Mouse (Mus musculus) lung, embryonic 15.5 days (tissue): ENCODE data around the gene Adgrf1. TPM values are rescaled to one million over a fixed set of nuclear protein-coding genes. Genes with fewer than 3 reads are reported as not detected.

Experiments
- ATAC-seq: fragments of 200-750 bp; cut with Nextera tagmentation; 2 replicates; pipeline ENCODE4 v1.8.0; 2017; ENCODE audit warnings: moderate number of reproducible peaks, borderline replicate concordance; ENCODE audit not compliant: low FRiP score, low TSS enrichment; ENCODE audit errors: extremely low read depth
- H3K27ac ChIP-seq: fragments of 300-500 bp; sonication (generic); 2 replicates; pipeline ENCODE4 v1.5.1; 2015; ENCODE audit warnings: moderate library complexity, mild to moderate bottlenecking, inconsistent platforms
- H3K27me3 ChIP-seq: fragments of 300-500 bp; sonication (generic); 2 replicates; pipeline ENCODE4 v1.6.1; 2015; ENCODE audit warnings: inconsistent platforms
- H3K36me3 ChIP-seq: fragments of 300-500 bp; sonication (generic); 2 replicates; pipeline ENCODE4 v1.6.1; 2015; ENCODE audit warnings: inconsistent platforms
- H3K4me1 ChIP-seq: fragments of 300-500 bp; sonication (generic); 2 replicates; pipeline ENCODE4 v1.6.1; 2015; ENCODE audit warnings: inconsistent platforms
- H3K4me2 ChIP-seq: fragments of 300-500 bp; sonication (generic); 2 replicates; pipeline ENCODE4 v1.6.1; 2015; ENCODE audit warnings: inconsistent platforms, mild to moderate bottlenecking, moderate library complexity
- H3K4me3 ChIP-seq: fragments of 300-500 bp; sonication (generic); 2 replicates; pipeline ENCODE4 v1.5.1; 2015; ENCODE audit warnings: mild to moderate bottlenecking, inconsistent platforms
- H3K9ac ChIP-seq: fragments of 300-500 bp; sonication (generic); 2 replicates; pipeline ENCODE4 v1.6.1; 2015; ENCODE audit warnings: inconsistent platforms
- H3K9me3 ChIP-seq: fragments of 300-500 bp; sonication (generic); 2 replicates; pipeline ENCODE4 v1.6.1; 2016; ENCODE audit warnings: inconsistent platforms
- WGBS: fragments of 180-500 bp; shearing (Covaris S2); methylation state at CpG from one replicate; pipeline ENCODE4 v1.1.7; 2015; 5-methylcytosine and 5-hydroxymethylcytosine counted together
- polyA plus RNA-seq: library from polyadenylated mRNA; unstranded; fragments of >200 nt; fragmentation: Nextera tagmentation; extraction: Ambion mirVana; gene quantifications from 2 replicates; pipeline ENCODE4 v1.2.1, GENCODE M21; 2015

Adgrf1 gene
- polyA plus RNA-seq, 1 experiment from 2014 or later = not detected

GRCm38 (mm10) chr17:43276220-43276619, 6.1 kb downstream of the Adgrf1 start:
- H3K4me3 ChIP-seq = no peak overlapping the region
- no peaks in the 10 kb centered on the region for H3K4me1 ChIP-seq
- no peak overlapping the region for H3K27ac ChIP-seq
- no peaks in the 10 kb centered on the region for H3K27me3 ChIP-seq
- no peaks in the 10 kb centered on the region for H3K36me3 ChIP-seq
- H3K4me2 ChIP-seq = no peak overlapping the region
- ATAC-seq = no peak
- 76% methylated on average over 6 of the region's 6 CpGs for WGBS
- H3K9me3 ChIP-seq = no peaks in the 10 kb centered on the region
- no peak overlapping the region for H3K9ac ChIP-seq

- H3K27ac ChIP-seq = no peak overlapping the region
- H3K36me3 ChIP-seq = no peaks in the 10 kb centered on the region
- no peak overlapping the region for H3K9ac ChIP-seq
- no peak overlapping the region for H3K4me3 ChIP-seq
- ATAC-seq = peak; percentile 42; the same call in 1 of the 2 replicates
- H3K9me3 ChIP-seq = no peaks in the 10 kb centered on the region
- no peaks in the 10 kb centered on the region for H3K4me1 ChIP-seq
- no peak overlapping the region for H3K4me2 ChIP-seq
- no peaks in the 10 kb centered on the region for H3K27me3 ChIP-seq
- WGBS = 33% methylated on average over 4 of the region's 4 CpGs
Observed at GRCm38 (mm10) chr17:43277223-43277622, 7.1 kb downstream of the Adgrf1 start.

GRCm38 (mm10) chr17:43279671-43280070, 9.5 kb downstream of the Adgrf1 start:
- H3K4me1 ChIP-seq = no peaks in the 10 kb centered on the region
- H3K36me3 ChIP-seq = no peaks in the 10 kb centered on the region
- H3K27ac ChIP-seq = no peak overlapping the region
- no peak overlapping the region for H3K4me2 ChIP-seq
- no peak overlapping the region for H3K9ac ChIP-seq
- ATAC-seq = no peak
- no peaks in the 10 kb centered on the region for H3K27me3 ChIP-seq
- 63% methylated on average over 7 of the region's 7 CpGs for WGBS
- H3K9me3 ChIP-seq = no peaks in the 10 kb centered on the region
- H3K4me3 ChIP-seq = no peak overlapping the region

- 77% methylated on average over 4 of the region's 4 CpGs for WGBS
- H3K4me1 ChIP-seq = no peaks in the 10 kb centered on the region
- H3K4me3 ChIP-seq = no peak overlapping the region
- H3K27ac ChIP-seq = no peak overlapping the region
- H3K4me2 ChIP-seq = no peak overlapping the region
- no peak overlapping the region for H3K9ac ChIP-seq
- H3K36me3 ChIP-seq = no peaks in the 10 kb centered on the region
- H3K9me3 ChIP-seq = no peaks in the 10 kb centered on the region
- no peak for ATAC-seq
- no peaks in the 10 kb centered on the region for H3K27me3 ChIP-seq
Observed at GRCm38 (mm10) chr17:43282353-43282752, 12.2 kb downstream of the Adgrf1 start.

GRCm38 (mm10) chr17:43282828-43283227, 12.7 kb downstream of the Adgrf1 start:
- H3K4me2 ChIP-seq = no peak overlapping the region
- H3K4me1 ChIP-seq = no peaks in the 10 kb centered on the region
- 48% methylated on average over 5 of the region's 5 CpGs for WGBS
- no peak overlapping the region for H3K9ac ChIP-seq
- H3K27ac ChIP-seq = no peak overlapping the region
- no peaks in the 10 kb centered on the region for H3K9me3 ChIP-seq
- no peak overlapping the region for H3K4me3 ChIP-seq
- no peaks in the 10 kb centered on the region for H3K27me3 ChIP-seq
- no peak for ATAC-seq
- no peaks in the 10 kb centered on the region for H3K36me3 ChIP-seq

GRCm38 (mm10) chr17:43299515-43299914, 29.4 kb downstream of the Adgrf1 start:
- Histone ChIP-seq H3K27me3 (no peaks in the 10 kb centered on the region), H3K27ac (no peak overlapping the region), H3K4me3 (no peak overlapping the region), H3K4me1 (no peaks in the 10 kb centered on the region), H3K4me2 (no peak overlapping the region), H3K9ac (no peak overlapping the region), H3K36me3 (no peaks in the 10 kb centered on the region), H3K9me3 (no peaks in the 10 kb centered on the region)
- WGBS = 70% methylated on average over 7 of the region's 7 CpGs
- no peak for ATAC-seq

GRCm38 (mm10) chr17:43325986-43326671, 56.0 kb downstream of the Adgrf1 start:
- Histone ChIP-seq H3K4me3 (no peak overlapping the region), H3K27me3 (no peaks in the 10 kb centered on the region), H3K27ac (0 out of 2 replicates have a peak overlapping the region, but pooled peaks have one; percentile 2), H3K4me1 (peaks cover 8% of the 10 kb centered on the region), H3K4me2 (peak overlapping the region; percentile 65; the same call in 1 of the 2 replicates), H3K36me3 (no peaks in the 10 kb centered on the region), H3K9me3 (no peaks in the 10 kb centered on the region), H3K9ac (no peak overlapping the region)
- 42% methylated on average over 7 of the region's 7 CpGs for WGBS
- ATAC-seq = no peak

- Histone ChIP-seq H3K9me3 (no peaks in the 10 kb centered on the region), H3K4me1 (peaks cover 13% of the 10 kb centered on the region), H3K36me3 (no peaks in the 10 kb centered on the region), H3K27ac (peak overlapping the region; percentile 78), H3K9ac (peak overlapping the region; percentile 20; the same call in 1 of the 2 replicates), H3K4me3 (peak overlapping the region; percentile 35), H3K27me3 (no peaks in the 10 kb centered on the region), H3K4me2 (peak overlapping the region; percentile 65)
- peak; percentile 78 for ATAC-seq
- 18% methylated on average over 29 of the region's 29 CpGs for WGBS
Observed at GRCm38 (mm10) chr17:43326726-43327700, 56.9 kb downstream of the Adgrf1 start.

GRCm38 (mm10) chr17:43327810-43328209, 57.7 kb downstream of the Adgrf1 start:
- Histone ChIP-seq H3K4me2 (no peak overlapping the region), H3K27me3 (no peaks in the 10 kb centered on the region), H3K4me1 (peaks cover 21% of the 10 kb centered on the region), H3K27ac (no peak overlapping the region), H3K4me3 (no peak overlapping the region), H3K36me3 (no peaks in the 10 kb centered on the region), H3K9ac (no peak overlapping the region), H3K9me3 (no peaks in the 10 kb centered on the region)
- ATAC-seq = no peak
- WGBS = 57% methylated on average over 6 of the region's 6 CpGs

GRCm38 (mm10) chr17:43329216-43329615, 59.1 kb downstream of the Adgrf1 start:
- Histone ChIP-seq H3K27me3 (no peaks in the 10 kb centered on the region), H3K27ac (no peak overlapping the region), H3K9ac (no peak overlapping the region), H3K36me3 (no peaks in the 10 kb centered on the region), H3K4me3 (no peak overlapping the region), H3K4me2 (no peak overlapping the region), H3K4me1 (peaks cover 23% of the 10 kb centered on the region), H3K9me3 (no peaks in the 10 kb centered on the region)
- ATAC-seq = no peak
- WGBS = 77% methylated on average over 4 of the region's 4 CpGs

GRCm38 (mm10) chr17:43329761-43330183, 59.6 kb downstream of the Adgrf1 start:
- no peaks in the 10 kb centered on the region for H3K9me3 ChIP-seq
- peaks cover 23% of the 10 kb centered on the region for H3K4me1 ChIP-seq
- no peak for ATAC-seq
- no peak overlapping the region for H3K9ac ChIP-seq
- no peak overlapping the region for H3K4me3 ChIP-seq
- WGBS = 62% methylated on average over 7 of the region's 7 CpGs
- no peaks in the 10 kb centered on the region for H3K27me3 ChIP-seq
- H3K4me2 ChIP-seq = no peak overlapping the region
- no peaks in the 10 kb centered on the region for H3K36me3 ChIP-seq
- no peak overlapping the region for H3K27ac ChIP-seq

- ATAC-seq = no peak
- Histone ChIP-seq H3K27ac (0 out of 2 replicates have a peak overlapping the region, but pooled peaks have one; percentile 1), H3K4me2 (no peak overlapping the region; the same call in 1 of the 2 replicates)
Observed at GRCm38 (mm10) chr17:43332686-43333085, 62.6 kb downstream of the Adgrf1 start.

More at GRCm38 (mm10) chr17:43332686-43333085, 62.6 kb downstream of the Adgrf1 start:
- no peak overlapping the region for H3K9ac ChIP-seq
- H3K4me1 ChIP-seq = peaks cover 21% of the 10 kb centered on the region
- 14% methylated on average over 5 of the region's 5 CpGs for WGBS
- no peaks in the 10 kb centered on the region for H3K36me3 ChIP-seq
- H3K27me3 ChIP-seq = no peaks in the 10 kb centered on the region
- H3K9me3 ChIP-seq = no peaks in the 10 kb centered on the region
- no peak overlapping the region for H3K4me3 ChIP-seq
